Mouse (Mus musculus) MEL (cell line): ENCODE results near the gene 4930453N24Rik. TPM values are rescaled to one million over a fixed set of nuclear protein-coding genes. Genes with fewer than 3 reads are reported as not detected.
A peak's percentile ranks its signal among the peaks of the same experiment; 100 is the strongest.

Source experiments
- DNase-seq: peaks from one replicate; pipeline ENCODE4 v3.0.0; 2011; ENCODE audit warnings: low read depth, low spot score
- H3K27ac ChIP-seq: 2 replicates; pipeline ENCODE4 v1.5.1; 2012; ENCODE audit warnings: low read depth, mild to moderate bottlenecking, control low read depth, low read length, moderate library complexity; ENCODE audit not compliant: control insufficient read depth
- H3K27me3 ChIP-seq, 2 experiments: fragments of 150-350 bp in 1 of 2; sonication (generic) in 1 of 2; 2 replicates each; pipeline ENCODE4 v1.6.1; 2012; ENCODE audit warnings: low read length in 2 of 2, mild to moderate bottlenecking in 2 of 2, improper control_type of control experiment in 1 of 2, moderate library complexity in 1 of 2; ENCODE audit not compliant: insufficient read depth in 2 of 2, control insufficient read depth in 1 of 2
- H3K36me3 ChIP-seq, 2 experiments: 2 replicates each; pipeline ENCODE4 v1.6.1; 2012 to 2014; ENCODE audit warnings: low read length in 2 of 2, improper control_type of control experiment in 1 of 2, inconsistent platforms in 1 of 2, mild to moderate bottlenecking in 1 of 2; ENCODE audit not compliant: insufficient read depth in 2 of 2, control insufficient read depth in 1 of 2
- H3K4me1 ChIP-seq, 2 experiments: fragments of 150-350 bp in 1 of 2; sonication (generic) in 1 of 2; 2 replicates each; pipeline ENCODE4 v1.6.1; 2012; ENCODE audit warnings: low read length in 2 of 2, improper control_type of control experiment in 1 of 2, mild to moderate bottlenecking in 1 of 2; ENCODE audit not compliant: insufficient read depth in 2 of 2, control insufficient read depth in 1 of 2
- H3K4me3 ChIP-seq, 2 experiments: fragments of 150-350 bp in 1 of 2; sonication (generic) in 1 of 2; 2 replicates each; pipeline ENCODE4 v1.5.1; 2012; ENCODE audit warnings: low read depth in 2 of 2, low read length in 2 of 2, mild to moderate bottlenecking in 2 of 2, moderate library complexity in 2 of 2, control low read depth in 1 of 2, improper control_type of control experiment in 1 of 2; ENCODE audit not compliant: control insufficient read depth in 1 of 2, insufficient read depth in 1 of 2
- H3K79me2 ChIP-seq: 2 replicates; pipeline ENCODE4 v1.6.1; 2012; ENCODE audit warnings: mild to moderate bottlenecking, low read length, moderate library complexity; ENCODE audit not compliant: control insufficient read depth, poor library complexity, insufficient read depth
- H3K9ac ChIP-seq: 2 replicates; pipeline ENCODE4 v1.6.1; 2012; ENCODE audit warnings: low read depth, mild to moderate bottlenecking, control low read depth, low read length, moderate library complexity; ENCODE audit not compliant: control insufficient read depth, poor library complexity, severe bottlenecking
- H3K9me3 ChIP-seq: fragments of 150-350 bp; sonication (generic); replicated peaks from 2 replicates; pipeline ENCODE4 v1.6.1; 2012; ENCODE audit warnings: mild to moderate bottlenecking, low read length, improper control_type of control experiment, moderate library complexity; ENCODE audit not compliant: insufficient read depth
- BHLHE40 ChIP-seq: IDR thresholded peaks from 2 replicates; pipeline ENCODE4 v1.6.1; 2012; ENCODE audit warnings: low read depth, mild to moderate bottlenecking, inconsistent platforms, low read length, improper control_type of control experiment, borderline replicate concordance
- CHD1 ChIP-seq: IDR thresholded peaks from 2 replicates; pipeline ENCODE4 v1.6.1; 2012; ENCODE audit warnings: low read depth, mild to moderate bottlenecking, inconsistent platforms, low read length, improper control_type of control experiment
- CHD2 ChIP-seq: IDR thresholded peaks from 2 replicates; pipeline ENCODE4 v1.6.1; 2011; ENCODE audit warnings: low read length, improper control_type of control experiment
- CTCF ChIP-seq, 3 experiments: IDR thresholded peaks in 2 of 3; conservative IDR thresholded peaks in 1 of 3; 2 replicates each; pipeline ENCODE4 v1.5.1; 2011 to 2012; ENCODE audit warnings: low read length in 3 of 3, low read depth in 2 of 3, mild to moderate bottlenecking in 2 of 3, improper control_type of control experiment in 1 of 3, inconsistent platforms in 1 of 3, mixed read lengths in 1 of 3, moderate library complexity in 1 of 3; ENCODE audit not compliant: control insufficient read depth in 1 of 3, insufficient read depth in 1 of 3, poor library complexity in 1 of 3, severe bottlenecking in 1 of 3
- ELF1 ChIP-seq: IDR thresholded peaks from 2 replicates; pipeline ENCODE4 v1.6.1; 2014; ENCODE audit warnings: low read depth, mild to moderate bottlenecking, inconsistent platforms, low read length, improper control_type of control experiment, moderate library complexity
- EP300 ChIP-seq, 2 experiments: IDR thresholded peaks; 2 replicates each; pipeline ENCODE4 v1.6.1; 2011; ENCODE audit warnings: improper control_type of control experiment in 2 of 2, low read length in 2 of 2, low read depth in 1 of 2, mild to moderate bottlenecking in 1 of 2
- ETS1 ChIP-seq: IDR thresholded peaks from 2 replicates; pipeline ENCODE4 v1.6.1; 2012; ENCODE audit warnings: low read depth, mild to moderate bottlenecking, inconsistent platforms, low read length, improper control_type of control experiment, moderate library complexity
- GABPA ChIP-seq: IDR thresholded peaks from 2 replicates; pipeline ENCODE4 v1.6.1; 2012; ENCODE audit warnings: low read depth, mild to moderate bottlenecking, inconsistent platforms, low read length, improper control_type of control experiment, moderate library complexity
- GATA1 ChIP-seq: IDR thresholded peaks from 2 replicates; pipeline ENCODE4 v1.6.1; 2011; ENCODE audit warnings: low read depth, low read length, improper control_type of control experiment
- HCFC1 ChIP-seq: IDR thresholded peaks from 2 replicates; pipeline ENCODE4 v1.6.1; 2012; ENCODE audit warnings: low read depth, mild to moderate bottlenecking, inconsistent platforms, low read length, improper control_type of control experiment, moderate library complexity
- JUND ChIP-seq: IDR thresholded peaks from 2 replicates; pipeline ENCODE4 v1.6.1; 2011; ENCODE audit warnings: low read depth, mild to moderate bottlenecking, improper control_type of control experiment, low read length
- KAT2A ChIP-seq: conservative IDR thresholded peaks from 2 replicates; pipeline ENCODE4 v1.6.1; 2012; ENCODE audit warnings: low read depth, low read length, improper control_type of control experiment, inconsistent platforms
- MAZ ChIP-seq: IDR thresholded peaks from 2 replicates; pipeline ENCODE4 v1.6.1; 2012; ENCODE audit warnings: low read depth, mild to moderate bottlenecking, inconsistent platforms, low read length, improper control_type of control experiment
- MEF2A ChIP-seq: IDR thresholded peaks from 2 replicates; pipeline ENCODE4 v1.6.1; 2014; ENCODE audit warnings: low read depth, mild to moderate bottlenecking, inconsistent platforms, low read length, improper control_type of control experiment; ENCODE audit not compliant: poor library complexity, insufficient replicate concordance, severe bottlenecking; ENCODE audit errors: extremely low read depth
- MXI1 ChIP-seq: IDR thresholded peaks from 2 replicates; pipeline ENCODE4 v1.6.1; 2011; ENCODE audit warnings: mild to moderate bottlenecking, low read depth, low read length, improper control_type of control experiment
- MYC ChIP-seq: IDR thresholded peaks from 2 replicates; pipeline ENCODE4 v1.6.1; 2011; ENCODE audit warnings: low read depth, mild to moderate bottlenecking, low read length, improper control_type of control experiment, moderate library complexity
- NELFE ChIP-seq: IDR thresholded peaks from 2 replicates; pipeline ENCODE4 v1.6.1; 2011; ENCODE audit warnings: low read depth, low read length, improper control_type of control experiment
- POLR2A ChIP-seq, 2 experiments: IDR thresholded peaks; 2 replicates each; pipeline ENCODE4 v1.6.1; 2011 to 2012; ENCODE audit warnings: low read length in 2 of 2, mild to moderate bottlenecking in 2 of 2, control low read depth in 1 of 2, improper control_type of control experiment in 1 of 2, low read depth in 1 of 2, moderate library complexity in 1 of 2; ENCODE audit not compliant: control insufficient read depth in 1 of 2, insufficient read depth in 1 of 2, poor library complexity in 1 of 2
- POLR2AphosphoS2 ChIP-seq: IDR thresholded peaks from 2 replicates; pipeline ENCODE4 v1.6.1; 2011; ENCODE audit warnings: low read length, improper control_type of control experiment
- RAD21 ChIP-seq: IDR thresholded peaks from 2 replicates; pipeline ENCODE4 v1.6.1; 2011; ENCODE audit warnings: mild to moderate bottlenecking, low read depth, low read length, improper control_type of control experiment
- RCOR1 ChIP-seq: IDR thresholded peaks from 2 replicates; pipeline ENCODE4 v1.6.1; 2012; ENCODE audit warnings: low read depth, mild to moderate bottlenecking, inconsistent platforms, low read length, improper control_type of control experiment
- SIN3A ChIP-seq: IDR thresholded peaks from 2 replicates; pipeline ENCODE4 v1.6.1; 2012; ENCODE audit warnings: low read length, improper control_type of control experiment, inconsistent platforms
- SMC3 ChIP-seq: IDR thresholded peaks from 2 replicates; pipeline ENCODE4 v1.6.1; 2011; ENCODE audit warnings: low read depth, low read length, improper control_type of control experiment
- TAL1 ChIP-seq: IDR thresholded peaks from 2 replicates; pipeline ENCODE4 v1.6.1; 2012; ENCODE audit warnings: mild to moderate bottlenecking, inconsistent platforms, low read length, moderate library complexity, mixed read lengths
- TBP ChIP-seq: IDR thresholded peaks from 2 replicates; pipeline ENCODE4 v1.8.0; 2011; ENCODE audit warnings: low read depth, low read length, improper control_type of control experiment
- TCF12 ChIP-seq: IDR thresholded peaks from 2 replicates; pipeline ENCODE4 v1.6.1; 2014; ENCODE audit warnings: low read depth, mild to moderate bottlenecking, inconsistent platforms, low read length, improper control_type of control experiment, moderate library complexity
- UBTF ChIP-seq: IDR thresholded peaks from 2 replicates; pipeline ENCODE4 v1.6.1; 2012; ENCODE audit warnings: low read depth, mild to moderate bottlenecking, inconsistent platforms, low read length, improper control_type of control experiment, moderate library complexity, borderline replicate concordance; ENCODE audit not compliant: insufficient read depth
- USF1 ChIP-seq: IDR thresholded peaks from 2 replicates; pipeline ENCODE4 v1.6.1; 2014; ENCODE audit warnings: low read depth, mild to moderate bottlenecking, inconsistent platforms, low read length, improper control_type of control experiment, moderate library complexity
- USF2 ChIP-seq, 2 experiments: IDR thresholded peaks; 2 replicates each; pipeline ENCODE4 v1.6.1; 2011 to 2012; ENCODE audit warnings: improper control_type of control experiment in 2 of 2, low read length in 2 of 2, borderline replicate concordance in 1 of 2, inconsistent platforms in 1 of 2, low read depth in 1 of 2, mild to moderate bottlenecking in 1 of 2; ENCODE audit not compliant: insufficient read depth in 1 of 2
- ZC3H11A ChIP-seq: IDR thresholded peaks from 2 replicates; pipeline ENCODE4 v1.6.1; 2012; ENCODE audit warnings: low read depth, mild to moderate bottlenecking, inconsistent platforms, low read length, improper control_type of control experiment
- ZKSCAN1 ChIP-seq: IDR thresholded peaks from 2 replicates; pipeline ENCODE4 v1.6.1; 2012; ENCODE audit warnings: low read depth, mild to moderate bottlenecking, inconsistent platforms, low read length, improper control_type of control experiment, moderate library complexity
- ZMIZ1 ChIP-seq: IDR thresholded peaks from 2 replicates; pipeline ENCODE4 v1.6.1; 2012; ENCODE audit warnings: low read depth, mild to moderate bottlenecking, inconsistent platforms, low read length, improper control_type of control experiment, moderate library complexity
- ZNF384 ChIP-seq: IDR thresholded peaks from 2 replicates; pipeline ENCODE4 v1.6.1; 2012; ENCODE audit warnings: low read depth, mild to moderate bottlenecking, inconsistent platforms, low read length, improper control_type of control experiment
- polyA plus RNA-seq, 2 experiments: library from polyadenylated mRNA; stranded (reverse) in 1 of 2; unstranded in 1 of 2; fragments of >175 nt in 1 of 2; fragments of >200 nt in 1 of 2; gene quantifications; 2 replicates each; pipeline versions ENCODE4 v1.2.1 to v1.2.4; 2012; ENCODE audit warnings: low replicate concordance in 2 of 2, low read depth in 1 of 2; ENCODE audit not compliant: insufficient read length in 2 of 2, insufficient read depth in 1 of 2, missing spikeins in 1 of 2
- total RNA-seq: library from RNA; depleted of rRNA; stranded (reverse); fragments of 300-350 nt; gene quantifications from 2 replicates; pipeline ENCODE4 v1.2.3, GENCODE M21; 2012

Gene 4930453N24Rik
- total and polyA plus RNA-seq, 3 experiments: 19.4 to 20.5 TPM; not detected in 1

GRCm38 (mm10) chr16:64756321-64756720 is 14.6 kb downstream of the 4930453N24Rik start (continued):
- no peak for TF ChIP-seq GATA1

DNA sequence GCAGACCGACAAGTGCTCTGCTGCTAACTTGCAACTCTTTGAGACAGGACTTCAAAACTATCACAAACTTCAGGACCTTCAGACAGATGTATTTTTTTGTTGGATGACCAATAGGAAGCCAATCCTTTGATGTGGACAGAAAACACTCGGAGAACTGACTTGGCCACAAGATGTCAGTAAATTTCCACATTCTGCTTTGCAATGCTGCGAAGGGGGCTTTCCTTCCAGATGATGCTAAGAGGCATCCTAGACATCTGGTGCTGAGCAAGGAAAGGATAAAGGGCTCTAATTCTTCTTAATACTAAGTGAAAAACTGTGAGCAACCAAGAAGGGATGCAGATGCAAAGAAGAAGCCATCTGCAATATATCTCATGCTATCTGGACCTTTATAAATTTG is 16.2 kb downstream of the 4930453N24Rik start:
- no peak overlapping the region for H3K27ac ChIP-seq
- no peaks in the 10 kb centered on the region for H3K9me3 ChIP-seq
- H3K4me1 ChIP-seq: peaks cover 9 to 11% of the 10 kb centered on the region in 2 experiments
- no peaks in the 10 kb centered on the region for H3K79me2 ChIP-seq
- H3K4me3 ChIP-seq: no peak overlapping the region
- peak; percentile 58 for DNase-seq
- no peak overlapping the region for H3K9ac ChIP-seq
- peaks cover 0 to 23% of the 10 kb centered on the region in 2 experiments; a peak in 2 of 4 replicates for H3K36me3 ChIP-seq
- TF ChIP-seq ETS1 (no peak), MEF2A (no peak), UBTF (no peak), ZC3H11A (peak; percentile 93), TAL1 (no peak), BHLHE40 (no peak), USF2 (IDR thresholded peaks at IDR 0.05; ENCODE audit: borderline replicate concordance in 1 of 2, insufficient read depth in 1 of 2, low read depth in 1 of 2, low read length in 2 of 2) (no peak), ZMIZ1 (no peak), JUND (no peak), EP300 (IDR thresholded peaks at IDR 0.05; ENCODE audit: low read depth in 1 of 2, low read length in 2 of 2) (no peak), ELF1 (no peak), ZKSCAN1 (no peak), NELFE (no peak), USF1 (no peak), MYC (no peak), RCOR1 (no peak), SMC3 (peak; percentile 86), GABPA (no peak), SIN3A (no peak), ZNF384 (no peak), CHD1 (no peak), CTCF (IDR thresholded peaks at IDR 0.05 in 2 of 3, conservative IDR thresholded peaks at IDR 0.05 in 1 of 3; ENCODE audit: control insufficient read depth in 1 of 3, insufficient read depth in 1 of 3, low read depth in 2 of 3, low read length in 3 of 3, poor library complexity in 1 of 3, severe bottlenecking in 1 of 3) (peak; percentile 40 to 85 (median 56); a peak in 5 of 6 replicates), MAZ (no peak), MXI1 (no peak), RAD21 (peak; percentile 89), TBP (no peak), HCFC1 (no peak), KAT2A (no peak), POLR2A (IDR thresholded peaks at IDR 0.05; ENCODE audit: control insufficient read depth in 1 of 2, insufficient read depth in 1 of 2, low read depth in 1 of 2, low read length in 2 of 2, poor library complexity in 1 of 2) (no peak), TCF12 (no peak), POLR2AphosphoS2 (no peak), GATA1 (no peak), CHD2 (no peak)
- no peaks in the 10 kb centered on the region for H3K27me3 ChIP-seq
